Mouse (Mus musculus): ENCODE measurements around the gene Brpf3. TPM values are rescaled to one million over a fixed set of nuclear protein-coding genes. Genes with fewer than 3 reads are reported as not detected.
"Not testable (repeated sequence)": the region's sequence is repeated elsewhere in the genome, so short reads cannot be mapped to it uniquely, and the experiment has no call there.

Brpf3 gene
- total RNA-seq (2015) (29.5 and 29.9 TPM in 2 replicates), total RNA-seq (2017) (3.4 and 3.9 TPM in 2 replicates)

- peak; percentile 50 for ATAC-seq (replicated peaks; ENCODE audit: poor library complexity)
Observed at GRCm38 (mm10) chr17:28800671-28801412, at the start of gene Brpf3. Brpf3 (plus strand) TSS chr17:28801090.

GRCm38 (mm10) chr17:28756447-28756846 is 44.4 kb upstream of the Brpf3 start:
- peak; percentile 88 for ATAC-seq (replicated peaks; ENCODE audit: poor library complexity)

- no peak for ATAC-seq (replicated peaks; ENCODE audit: poor library complexity)
Observed at GRCm38 (mm10) chr17:28757470-28757869, 43.4 kb upstream of the Brpf3 start.

GRCm38 (mm10) chr17:28760736-28761312 is 40.1 kb upstream of the Brpf3 start:
- ATAC-seq (replicated peaks; ENCODE audit: poor library complexity) = no peak

GRCm38 (mm10) chr17:28761871-28762270 is 39.0 kb upstream of the Brpf3 start:
- peak; percentile 95 for ATAC-seq (replicated peaks; ENCODE audit: poor library complexity)

- no peak for ATAC-seq (replicated peaks; ENCODE audit: poor library complexity)
Observed at GRCm38 (mm10) chr17:28766203-28766602, 34.7 kb upstream of the Brpf3 start.

GRCm38 (mm10) chr17:28766781-28767515 is 33.9 kb upstream of the Brpf3 start:
- no peak for ATAC-seq (replicated peaks; ENCODE audit: poor library complexity)

GRCm38 (mm10) chr17:28769121-28769874 is 31.6 kb upstream of the Brpf3 start, which contains the start of gene Mapk13:
Mapk13 (plus strand) TSS chr17:28769297.
- ATAC-seq (replicated peaks; ENCODE audit: poor library complexity) = peak; percentile 68

GRCm38 (mm10) chr17:28769875-28770421 is 30.9 kb upstream of the Brpf3 start:
- peak; percentile 40 for ATAC-seq (replicated peaks; ENCODE audit: poor library complexity)

- no peak for ATAC-seq (replicated peaks; ENCODE audit: poor library complexity)
Observed at GRCm38 (mm10) chr17:28771289-28771688, 29.6 kb upstream of the Brpf3 start.

GRCm38 (mm10) chr17:28774303-28774702 is 26.6 kb upstream of the Brpf3 start:
- ATAC-seq (replicated peaks; ENCODE audit: poor library complexity) = not testable (repeated sequence)

- ATAC-seq (replicated peaks; ENCODE audit: poor library complexity) = no peak
Observed at GRCm38 (mm10) chr17:28775161-28775560, 25.7 kb upstream of the Brpf3 start.

- 0 out of 2 replicates have a peak, but pooled peaks have one; percentile 34 for ATAC-seq (replicated peaks; ENCODE audit: poor library complexity)
Observed at GRCm38 (mm10) chr17:28776817-28777216, 24.1 kb upstream of the Brpf3 start.

- ATAC-seq (replicated peaks; ENCODE audit: poor library complexity) = no peak
Observed at GRCm38 (mm10) chr17:28777231-28778005, 23.5 kb upstream of the Brpf3 start.

GRCm38 (mm10) chr17:28779735-28780134 is 21.2 kb upstream of the Brpf3 start:
- ATAC-seq (replicated peaks; ENCODE audit: poor library complexity) = no peak

- no peak for ATAC-seq (replicated peaks; ENCODE audit: poor library complexity)
Observed at GRCm38 (mm10) chr17:28780836-28781235, 20.1 kb upstream of the Brpf3 start.

GRCm38 (mm10) chr17:28781290-28782045 is 19.4 kb upstream of the Brpf3 start:
- no peak for ATAC-seq (replicated peaks; ENCODE audit: poor library complexity)

GRCm38 (mm10) chr17:28785036-28785435 is 15.9 kb upstream of the Brpf3 start:
- no peak for ATAC-seq (replicated peaks; ENCODE audit: poor library complexity)

- ATAC-seq (replicated peaks; ENCODE audit: poor library complexity) = no peak
Observed at GRCm38 (mm10) chr17:28787507-28787906, 13.4 kb upstream of the Brpf3 start.

All from megakaryocyte progenitor cell, adult 5-6 weeks (primary cell).